Mouse (Mus musculus): Measurements from ENCODE around the gene Pex14. TPM values are rescaled to one million over a fixed set of nuclear protein-coding genes. Genes with fewer than 3 reads are reported as not detected.

Pex14 gene
- polyA plus RNA-seq, 1 experiment from 2014 or later: 52.1 TPM

DNA sequence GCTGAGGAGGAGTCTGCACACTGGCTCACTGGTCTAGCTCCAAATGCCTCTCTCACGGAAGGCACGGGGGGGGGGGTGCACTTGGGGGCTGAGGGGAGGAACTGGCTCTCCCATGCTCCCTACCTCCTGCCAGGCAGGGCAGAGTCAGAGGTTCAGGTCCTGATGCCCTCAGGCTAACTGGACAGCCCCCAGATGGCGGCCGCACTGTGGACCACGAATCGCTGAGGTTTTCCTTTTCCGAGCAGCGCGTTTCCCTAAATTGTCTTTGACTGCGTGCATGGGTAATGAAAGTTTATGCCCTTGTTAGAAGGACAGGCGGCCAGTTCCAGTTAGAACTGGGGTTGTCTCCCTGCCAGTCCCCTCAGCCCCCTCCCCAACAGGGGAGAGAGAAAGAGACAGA lies 179.1 kb downstream of the Pex14 start:
- H3K9me3 ChIP-seq: no peaks in the 10 kb centered on the region
- H3K27ac ChIP-seq: no peak overlapping the region
- no peak overlapping the region for H3K9ac ChIP-seq
- peaks cover 48% of the 10 kb centered on the region for H3K4me1 ChIP-seq (replicated peaks)
- ATAC-seq: no peak
- H3K36me3 ChIP-seq: no peaks in the 10 kb centered on the region
- H3K4me3 ChIP-seq (replicated peaks): no peak overlapping the region
- peaks cover 5% of the 10 kb centered on the region; the same call in 1 of the 2 replicates for H3K27me3 ChIP-seq (replicated peaks)
- 60% methylated on average over 11 of the region's 11 CpGs for WGBS
- no peak overlapping the region for H3K4me2 ChIP-seq (replicated peaks)

DNA sequence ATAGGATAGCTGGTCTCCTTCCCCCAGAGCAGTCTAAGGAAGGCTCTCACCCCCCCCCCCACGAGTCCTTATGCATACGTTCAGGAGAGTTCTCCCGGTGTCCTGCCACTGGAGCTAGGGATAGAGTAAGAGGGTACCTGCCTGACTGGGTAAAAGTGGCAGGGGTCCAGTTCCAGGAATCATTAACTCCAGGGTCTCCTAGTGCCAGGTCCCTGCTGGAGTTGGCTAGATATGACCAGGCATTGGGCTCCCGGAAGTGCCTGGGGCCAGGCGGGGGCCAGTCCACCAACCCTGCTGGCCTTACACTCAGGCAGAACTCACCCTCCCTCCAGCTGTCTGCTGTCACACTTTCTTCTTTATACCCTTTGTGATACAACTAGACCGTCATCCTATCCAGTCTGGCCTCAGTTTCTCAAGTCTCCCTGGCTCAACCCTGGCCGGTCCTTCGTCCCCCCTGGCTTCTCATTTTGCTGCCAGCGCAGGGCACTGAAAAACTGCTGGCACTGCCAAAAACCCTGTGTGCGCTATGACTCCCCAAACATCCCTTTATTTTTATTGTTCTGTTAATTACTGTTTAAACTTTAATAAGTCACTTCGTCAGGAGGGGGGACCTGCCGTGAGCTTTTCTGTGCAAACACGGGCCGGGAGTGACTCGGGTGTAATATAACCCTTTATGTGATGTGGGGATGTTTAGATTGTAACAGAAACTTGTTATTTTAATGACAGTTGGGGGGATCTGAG lies 180.8 kb downstream of the Pex14 start:
- H3K27me3 ChIP-seq (replicated peaks): peaks cover 5% of the 10 kb centered on the region; the same call in 1 of the 2 replicates
- H3K27ac ChIP-seq: no peak overlapping the region
- no peak overlapping the region for H3K4me3 ChIP-seq (replicated peaks)
- WGBS: 56% methylated on average over 15 of the region's 15 CpGs
- H3K4me2 ChIP-seq (replicated peaks): no peak overlapping the region
- H3K4me1 ChIP-seq (replicated peaks): peaks cover 46% of the 10 kb centered on the region
- H3K9ac ChIP-seq: no peak overlapping the region
- ATAC-seq: no peak
- H3K9me3 ChIP-seq: no peaks in the 10 kb centered on the region
- no peaks in the 10 kb centered on the region for H3K36me3 ChIP-seq

DNA sequence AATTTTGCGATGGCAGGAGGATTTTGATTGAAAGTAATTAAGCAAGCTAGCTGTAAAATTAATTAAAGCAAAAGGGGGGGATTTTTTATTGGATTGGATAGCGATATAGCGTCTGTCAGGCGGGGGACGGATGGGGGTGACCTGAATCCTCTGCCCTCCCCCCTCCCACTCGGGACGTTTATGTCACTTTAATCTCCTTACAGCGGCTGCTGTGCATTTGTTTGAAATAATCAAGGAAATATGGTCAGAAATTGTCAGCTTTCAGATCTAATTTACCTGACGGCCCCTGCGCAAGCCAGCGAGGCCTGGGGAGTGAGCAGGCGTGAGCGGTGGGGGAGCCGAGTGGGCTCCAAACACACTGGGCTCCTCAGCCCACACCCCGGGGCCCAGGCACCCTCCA lies 183.8 kb downstream of the Pex14 start:
- Histone ChIP-seq H3K36me3 (no peaks in the 10 kb centered on the region), H3K27ac (no peak overlapping the region), H3K9ac (no peak overlapping the region), H3K27me3 (replicated peaks) (0 out of 2 replicates have a peak, but pooled peaks cover 5% of the 10 kb centered on the region), H3K4me2 (replicated peaks) (no peak overlapping the region), H3K4me1 (replicated peaks) (peaks cover 49% of the 10 kb centered on the region), H3K9me3 (no peaks in the 10 kb centered on the region), H3K4me3 (replicated peaks) (no peak overlapping the region)
- ATAC-seq: no peak
- 84% methylated on average over 15 of the region's 15 CpGs for WGBS

- no peaks in the 10 kb centered on the region for H3K9me3 ChIP-seq
- peaks cover 49% of the 10 kb centered on the region for H3K4me1 ChIP-seq (replicated peaks)
- H3K4me3 ChIP-seq (replicated peaks): no peak overlapping the region
- no peak overlapping the region for H3K4me2 ChIP-seq (replicated peaks)
- 45% methylated on average over 10 of the region's 10 CpGs for WGBS
- H3K27ac ChIP-seq: no peak overlapping the region
- H3K9ac ChIP-seq: no peak overlapping the region
- peak; percentile 83 for ATAC-seq
- H3K27me3 ChIP-seq (replicated peaks): no peaks in the 10 kb centered on the region
- no peaks in the 10 kb centered on the region for H3K36me3 ChIP-seq
Observed at GRCm38 (mm10) chr4:148914863-148915622, 184.6 kb downstream of the Pex14 start.

GRCm38 (mm10) chr4:148912826-148913590 lies 186.7 kb downstream of the Pex14 start:
- 39% methylated on average over 8 of the region's 8 CpGs for WGBS
- Histone ChIP-seq H3K36me3 (no peaks in the 10 kb centered on the region), H3K9ac (no peak overlapping the region), H3K4me1 (replicated peaks) (peaks cover 52% of the 10 kb centered on the region), H3K4me3 (replicated peaks) (no peak overlapping the region), H3K4me2 (replicated peaks) (no peak overlapping the region), H3K27ac (no peak overlapping the region), H3K27me3 (replicated peaks) (no peaks in the 10 kb centered on the region), H3K9me3 (no peaks in the 10 kb centered on the region)
- no peak for ATAC-seq

DNA sequence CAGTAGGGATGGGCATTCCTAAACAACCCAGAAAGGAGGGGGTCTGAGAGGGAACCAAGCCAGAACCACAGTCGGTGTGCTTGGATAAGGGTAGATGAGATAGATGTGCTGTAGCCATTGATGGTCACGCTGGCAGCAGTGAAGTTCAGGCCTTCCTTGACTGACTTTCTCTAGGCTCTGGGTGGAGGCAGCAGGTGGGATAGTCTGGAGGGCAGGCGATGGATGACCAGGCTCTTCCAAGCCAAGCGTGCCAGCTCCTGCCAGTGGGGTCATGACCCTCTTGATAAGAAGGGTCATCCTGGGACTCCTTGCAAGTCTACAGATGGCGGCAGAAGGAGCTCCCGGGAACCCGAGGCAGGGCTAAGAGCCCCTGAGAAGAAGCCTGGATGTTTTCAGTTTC lies 187.5 kb downstream of the Pex14 start:
- H3K4me3 ChIP-seq (replicated peaks): no peak overlapping the region
- no peak overlapping the region for H3K27ac ChIP-seq
- ATAC-seq: no peak
- H3K9ac ChIP-seq: no peak overlapping the region
- H3K4me1 ChIP-seq (replicated peaks): peaks cover 59% of the 10 kb centered on the region
- H3K4me2 ChIP-seq (replicated peaks): no peak overlapping the region
- no peaks in the 10 kb centered on the region for H3K27me3 ChIP-seq (replicated peaks)
- 51% methylated on average over 7 of the region's 7 CpGs for WGBS
- H3K9me3 ChIP-seq: no peaks in the 10 kb centered on the region
- H3K36me3 ChIP-seq: no peaks in the 10 kb centered on the region

Other genes starting within 250 kb of the Pex14 start
- 44.9 and 48.3 TPM in 2 replicates for gene Dffa, start 4.3 kb upstream of the Pex14 start, polyA plus RNA-seq (2015; fragmentation: Nextera tagmentation; extraction: Ambion mirVana)
- gene Cort, start 26.9 kb upstream of the Pex14 start, polyA plus RNA-seq (2015; fragmentation: Nextera tagmentation; extraction: Ambion mirVana): not detected in 2 replicates
- 21.0 and 23.8 TPM in 2 replicates for gene Cenps, start 37.8 kb upstream of the Pex14 start, polyA plus RNA-seq (2015; fragmentation: Nextera tagmentation; extraction: Ambion mirVana)
- 195 and 210 TPM in 2 replicates for gene Pgd, start 66.9 kb upstream of the Pex14 start, polyA plus RNA-seq (2015; fragmentation: Nextera tagmentation; extraction: Ambion mirVana)
- 23.3 and 25.5 TPM in 2 replicates for gene Kif1b, start 207.8 kb upstream of the Pex14 start, polyA plus RNA-seq (2015; fragmentation: Nextera tagmentation; extraction: Ambion mirVana)